Mouse (Mus musculus) CH12F3 (cell line): ENCODE data around the gene Pias3.
"Not testable (repeated sequence)": the region's sequence is repeated elsewhere in the genome, so short reads cannot be mapped to it uniquely, and the experiment has no call there.

Experiments used
- in situ Hi-C: fragments of 300-500 bp; cut with MboI; formaldehyde crosslinking; loops from 2 replicates; pipeline ENCODE4 v1.14.3; 2020; ENCODE audit warnings: low sequenced_read_pairs

Gene Pias3

GRCm38 (mm10) chr3:96696198-96696765 lies at the start of gene Pias3:
Gene Pias3, plus strand, starts transcription at chr3:96696384.
- in situ Hi-C loops, result no loop called here

- in situ Hi-C loops, result no loop called here
Measured at GRCm38 (mm10) chr3:96647365-96647764, 48.8 kb upstream of the Pias3 start.

GRCm38 (mm10) chr3:96660901-96661300 lies 35.3 kb upstream of the Pias3 start:
- in situ Hi-C loops, result no loop called here

- in situ Hi-C loops, result no loop called here
Measured at GRCm38 (mm10) chr3:96662731-96663316, 33.4 kb upstream of the Pias3 start.

DNA sequence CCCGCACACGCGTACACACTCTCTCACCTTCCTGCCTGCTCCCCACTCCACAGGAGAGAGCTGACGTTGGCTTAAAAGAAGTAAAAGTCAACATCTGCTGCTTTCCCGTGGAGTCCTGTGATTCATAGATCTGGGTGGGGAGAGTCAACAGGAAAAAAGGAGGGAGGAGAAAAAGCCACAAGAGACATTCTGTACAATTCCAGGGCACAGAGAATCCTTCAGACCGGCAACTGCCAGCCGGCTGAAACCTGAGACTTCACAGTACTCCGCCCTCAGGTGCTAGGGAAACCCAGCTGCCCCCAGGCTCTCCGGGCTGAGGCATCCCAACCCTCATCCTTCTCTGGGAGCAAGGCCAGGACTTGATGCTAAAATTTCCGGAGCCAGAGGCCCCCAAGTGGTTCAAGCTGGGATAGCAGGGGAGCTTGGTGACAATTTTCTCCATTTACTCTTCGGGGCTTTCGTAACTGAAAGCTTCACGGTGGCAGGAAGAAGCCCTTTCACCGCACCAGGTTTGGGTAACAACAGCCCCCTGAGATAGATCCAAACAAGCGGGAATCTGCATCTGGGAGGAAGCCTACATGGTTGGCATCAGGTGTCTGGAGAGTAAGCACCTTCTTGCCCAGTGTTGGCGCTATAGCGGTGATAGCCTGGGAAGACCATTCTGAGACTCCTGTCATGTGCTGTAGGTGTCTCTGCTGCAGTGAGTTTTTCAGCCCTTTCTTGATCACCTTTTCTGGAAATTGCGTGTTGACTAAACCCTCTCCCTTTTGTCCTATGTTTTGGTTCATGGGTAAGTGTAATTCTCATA lies 32.5 kb upstream of the Pias3 start:
- in situ Hi-C loops, result no loop called here

- in situ Hi-C loops, result not testable (repeated sequence)
Measured at GRCm38 (mm10) chr3:96665732-96666363, 30.3 kb upstream of the Pias3 start.

DNA sequence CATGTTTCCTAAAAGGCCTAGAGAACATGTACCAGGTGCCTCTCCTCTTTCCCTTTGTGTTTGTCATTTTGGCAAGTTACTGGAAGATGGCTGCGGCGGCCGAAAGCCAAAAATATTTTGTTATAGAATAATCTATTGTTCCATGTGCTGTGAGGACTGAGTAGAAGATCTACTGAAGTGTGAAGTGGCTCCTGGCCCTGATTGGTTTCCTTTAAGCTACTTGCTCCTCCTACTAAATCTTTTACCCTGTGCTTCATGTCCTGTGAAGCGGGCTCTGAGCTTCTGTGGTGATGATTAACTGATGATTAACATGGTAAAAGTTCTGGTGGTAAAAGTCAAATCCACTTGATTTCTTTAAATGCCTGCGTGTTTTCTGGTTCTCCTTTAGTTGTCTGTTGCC lies 29.3 kb upstream of the Pias3 start:
- in situ Hi-C loops, result no loop called here

GRCm38 (mm10) chr3:96667316-96667715 lies 28.9 kb upstream of the Pias3 start:
- in situ Hi-C loops, result no loop called here

- in situ Hi-C loops, result no loop called here
Measured at GRCm38 (mm10) chr3:96668424-96669067, 27.6 kb upstream of the Pias3 start.

DNA sequence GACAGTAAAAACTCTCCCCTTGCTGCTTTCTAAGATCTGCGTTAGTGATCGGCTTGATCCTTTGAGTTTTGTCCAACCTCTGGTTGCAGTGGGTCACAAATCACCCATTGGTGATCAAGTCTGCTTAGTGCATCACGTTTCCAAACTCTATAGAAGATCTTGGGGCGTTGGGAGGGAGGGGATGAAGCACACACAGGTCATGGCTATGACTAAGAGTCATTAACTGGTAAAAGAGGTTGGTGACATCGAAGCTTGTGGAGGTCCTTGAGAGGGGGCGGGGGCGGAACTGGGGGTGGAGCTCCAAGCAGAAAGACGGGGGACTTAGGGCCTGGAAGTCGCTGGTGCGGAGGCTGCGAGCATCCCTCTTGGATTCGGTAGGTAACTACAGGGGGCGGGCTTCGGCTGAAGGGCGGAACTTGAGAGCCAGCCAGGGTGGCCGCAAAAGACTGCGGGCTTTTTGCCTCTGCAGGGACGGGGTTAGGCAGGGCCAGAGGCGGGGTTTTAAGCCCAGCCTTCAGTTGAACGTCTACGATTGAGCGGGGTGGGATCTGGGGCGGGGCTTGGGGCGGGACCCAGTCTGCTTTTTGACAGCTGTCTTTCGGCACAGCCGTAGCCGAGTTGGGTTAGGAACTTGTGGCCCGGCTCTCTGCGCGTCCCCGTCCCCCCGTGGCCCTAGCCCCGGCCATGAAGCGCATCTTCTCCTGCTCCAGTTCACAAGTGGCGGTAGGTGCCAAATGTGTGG lies 26.3 kb upstream of the Pias3 start, which contains the start of gene Ankrd35:
Gene Ankrd35 (plus strand): TSS at position 405 of the 742 bp plus-strand sequence.
- in situ Hi-C loops, result no loop called here

GRCm38 (mm10) chr3:96671519-96671918 lies 24.7 kb upstream of the Pias3 start:
- in situ Hi-C loops, result no loop called here

- in situ Hi-C loops, result no loop called here
Measured at GRCm38 (mm10) chr3:96673514-96673913, 22.7 kb upstream of the Pias3 start.

DNA sequence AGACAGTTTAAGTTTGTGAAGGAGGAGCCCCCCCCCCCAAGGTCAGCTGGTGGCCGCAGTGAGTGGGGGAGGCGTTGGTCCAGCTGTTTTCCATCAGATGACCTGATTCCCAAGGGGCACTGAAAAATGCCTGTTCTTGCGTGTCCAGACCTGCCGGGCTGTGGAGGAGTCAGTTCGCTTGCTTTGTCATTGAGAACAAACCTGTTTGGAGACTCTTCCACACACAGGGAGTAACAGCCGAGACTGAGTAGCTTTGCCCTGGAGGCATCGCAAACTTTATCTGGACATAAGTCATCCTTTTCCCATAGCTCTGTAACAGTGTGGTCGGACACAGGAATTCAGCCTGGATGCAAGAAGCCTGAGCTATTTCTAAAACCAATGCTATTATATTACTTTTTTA lies 21.7 kb upstream of the Pias3 start:
- in situ Hi-C loops, result no loop called here

DNA sequence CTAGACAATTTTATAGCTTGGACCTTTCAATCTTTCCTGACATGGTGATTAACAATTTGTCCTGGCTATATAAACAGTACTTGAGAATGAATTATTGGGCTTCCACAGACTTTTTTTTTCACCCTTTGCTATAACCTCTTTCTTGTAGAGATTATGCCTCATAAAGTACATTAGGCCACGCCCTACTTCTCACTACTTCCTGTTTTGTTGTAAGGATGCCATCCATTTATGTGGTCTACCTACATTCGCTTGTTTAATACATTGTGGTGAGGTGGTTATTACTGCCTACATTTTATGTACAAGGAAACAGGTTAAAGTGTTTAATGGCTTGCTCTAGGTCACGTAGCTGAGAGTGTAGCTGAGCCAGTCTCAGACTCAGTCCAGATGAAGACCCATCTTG lies 21.0 kb upstream of the Pias3 start:
- in situ Hi-C loops, result no loop called here

- in situ Hi-C loops, result no loop called here
Measured at GRCm38 (mm10) chr3:96675690-96676089, 20.5 kb upstream of the Pias3 start.

- in situ Hi-C loops, result no loop called here
Measured at GRCm38 (mm10) chr3:96678456-96678855, 17.7 kb upstream of the Pias3 start.

DNA sequence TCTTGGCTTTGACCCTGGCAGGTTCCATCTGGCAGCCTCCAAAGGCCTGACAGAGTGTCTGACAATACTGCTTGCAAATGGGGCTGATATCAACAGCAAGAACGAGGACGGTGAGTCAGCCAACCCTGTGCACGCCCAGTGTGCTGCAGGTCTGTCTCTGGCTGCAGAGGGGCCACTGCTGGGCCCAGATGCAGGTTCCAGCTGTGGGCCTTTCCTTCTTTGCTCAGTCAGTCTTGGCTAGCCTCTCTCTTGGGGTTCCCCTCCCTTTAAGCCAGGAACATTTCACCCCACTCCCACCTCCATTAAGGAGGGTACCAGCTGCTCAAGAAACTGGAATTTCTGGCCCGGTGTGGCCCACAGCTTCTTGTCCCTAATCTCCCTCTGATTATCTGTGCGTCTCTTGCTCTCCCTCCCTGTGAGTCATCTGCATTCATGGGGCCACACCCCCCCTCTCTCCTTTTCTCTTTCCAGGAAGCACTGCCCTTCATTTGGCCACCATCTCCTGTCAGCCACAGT lies 17.0 kb upstream of the Pias3 start:
- in situ Hi-C loops, result no loop called here

- in situ Hi-C loops, result no loop called here
Measured at GRCm38 (mm10) chr3:96680269-96680956, 15.8 kb upstream of the Pias3 start.

DNA sequence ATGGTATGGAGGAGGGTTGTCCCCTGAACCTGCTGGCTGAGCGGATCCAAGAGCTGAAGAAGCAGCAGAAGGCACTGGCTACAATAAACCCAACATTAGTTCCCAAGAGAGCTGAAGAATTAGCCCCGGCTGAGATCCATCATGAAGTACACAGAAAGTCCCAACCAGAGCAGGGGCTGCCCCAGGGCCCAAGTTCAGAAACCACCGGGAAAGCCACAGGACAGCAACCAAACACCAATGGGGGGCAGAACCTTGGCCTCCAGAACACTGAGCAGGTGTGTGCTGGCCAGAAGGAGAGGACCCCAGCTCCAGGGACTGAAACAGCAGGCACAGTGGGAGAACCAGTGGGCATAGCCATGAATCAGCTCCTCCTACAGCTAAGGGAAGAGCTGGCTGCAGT lies 12.7 kb upstream of the Pias3 start:
- in situ Hi-C loops, result no loop called here
